Mouse (Mus musculus) heart, embryonic 13.5 days (tissue): ENCODE data around the gene Agap3. TPM values are rescaled to one million over a fixed set of nuclear protein-coding genes. Genes with fewer than 3 reads are reported as not detected.

ENCODE experiments used
- ATAC-seq: fragments of 200-750 bp; cut with Nextera tagmentation; 2 replicates; pipeline ENCODE4 v1.8.0; 2017; ENCODE audit warnings: moderate TSS enrichment; ENCODE audit not compliant: insufficient number of reproducible peaks, low FRiP score, low TSS enrichment; ENCODE audit errors: extremely low read depth
- H3K27ac ChIP-seq: fragments of 300-500 bp; sonication (generic); replicated peaks from 2 replicates; pipeline ENCODE4 v1.5.1; 2015; ENCODE audit warnings: moderate library complexity, mild to moderate bottlenecking, inconsistent platforms
- H3K27me3 ChIP-seq: fragments of 300-500 bp; sonication (generic); replicated peaks from 2 replicates; pipeline ENCODE4 v1.6.1; 2015; ENCODE audit warnings: mild to moderate bottlenecking, inconsistent platforms
- H3K36me3 ChIP-seq: fragments of 300-500 bp; sonication (generic); 2 replicates; pipeline ENCODE4 v1.6.1; 2015; ENCODE audit warnings: mild to moderate bottlenecking, inconsistent platforms
- H3K4me1 ChIP-seq: fragments of 300-500 bp; sonication (generic); 2 replicates; pipeline ENCODE4 v1.6.1; 2015; ENCODE audit warnings: inconsistent platforms
- H3K4me2 ChIP-seq: fragments of 300-500 bp; sonication (generic); 2 replicates; pipeline ENCODE4 v1.6.1; 2015; ENCODE audit warnings: inconsistent platforms, mild to moderate bottlenecking, moderate library complexity
- H3K4me3 ChIP-seq: fragments of 300-500 bp; sonication (generic); 2 replicates; pipeline ENCODE4 v1.5.1; 2015; ENCODE audit warnings: moderate library complexity, mild to moderate bottlenecking, inconsistent platforms
- H3K9ac ChIP-seq: fragments of 300-500 bp; sonication (generic); 2 replicates; pipeline ENCODE4 v1.6.1; 2015; ENCODE audit warnings: inconsistent platforms, mild to moderate bottlenecking, moderate library complexity
- H3K9me3 ChIP-seq: fragments of 300-500 bp; sonication (generic); 2 replicates; pipeline ENCODE4 v1.6.1; 2016; ENCODE audit warnings: inconsistent platforms
- WGBS: fragments of 180-500 bp; shearing (Covaris S2); methylation state at CpG from one replicate; pipeline ENCODE4 v1.1.7; 2015; ENCODE audit warnings: mixed read lengths; 5-methylcytosine and 5-hydroxymethylcytosine counted together
- polyA plus RNA-seq: library from polyadenylated mRNA; unstranded; fragments of >200 nt; fragmentation: Nextera tagmentation; extraction: Ambion mirVana; gene quantifications from 2 replicates; pipeline ENCODE4 v1.2.1, GENCODE M21; 2015

Gene Agap3
- polyA plus RNA-seq, 1 experiment from 2014 or later = 14.4 TPM

- 91% methylated on average over 9 of the region's 9 CpGs for WGBS
- H3K36me3 ChIP-seq = peaks cover 61% of the 10 kb centered on the region
- no peak for ATAC-seq
Measured at GRCm38 (mm10) chr5:24477909-24478308, 25.9 kb downstream of the Agap3 start.

GRCm38 (mm10) chr5:24481647-24482046 lies 29.7 kb downstream of the Agap3 start:
- H3K27me3 ChIP-seq = peaks cover 12% of the 10 kb centered on the region; the same call in 1 of the 2 replicates
- H3K27ac ChIP-seq = no peak overlapping the region
- no peak overlapping the region for H3K4me3 ChIP-seq
- WGBS = 16% methylated on average over 4 of the region's 4 CpGs
- no peak; the same call in 1 of the 2 replicates for ATAC-seq
- no peaks in the 10 kb centered on the region for H3K9me3 ChIP-seq
- peaks cover 81% of the 10 kb centered on the region for H3K36me3 ChIP-seq
- H3K9ac ChIP-seq = no peak overlapping the region
- H3K4me1 ChIP-seq = peaks cover 27% of the 10 kb centered on the region
- no peak overlapping the region for H3K4me2 ChIP-seq

More at GRCm38 (mm10) chr5:24477909-24478308, 25.9 kb downstream of the Agap3 start:
- peaks cover 16% of the 10 kb centered on the region for H3K27me3 ChIP-seq
- no peak overlapping the region for H3K4me3 ChIP-seq
- peaks cover 44% of the 10 kb centered on the region for H3K4me1 ChIP-seq
- no peaks in the 10 kb centered on the region for H3K9me3 ChIP-seq
- H3K27ac ChIP-seq = no peak overlapping the region
- H3K9ac ChIP-seq = no peak overlapping the region
- H3K4me2 ChIP-seq = no peak overlapping the region

GRCm38 (mm10) chr5:24482247-24483079 lies 30.5 kb downstream of the Agap3 start:
- no peak overlapping the region for H3K9ac ChIP-seq
- no peaks in the 10 kb centered on the region for H3K9me3 ChIP-seq
- peaks cover 27% of the 10 kb centered on the region for H3K4me1 ChIP-seq
- 58% methylated on average over 41 of the region's 41 CpGs for WGBS
- ATAC-seq = no peak
- peaks cover 81% of the 10 kb centered on the region for H3K36me3 ChIP-seq
- peaks cover 12% of the 10 kb centered on the region; the same call in 1 of the 2 replicates for H3K27me3 ChIP-seq
- no peak overlapping the region for H3K4me2 ChIP-seq
- no peak overlapping the region for H3K4me3 ChIP-seq
- H3K27ac ChIP-seq = no peak overlapping the region

GRCm38 (mm10) chr5:24483326-24483725 lies 31.3 kb downstream of the Agap3 start:
- Histone ChIP-seq H3K27me3 (peaks cover 12% of the 10 kb centered on the region; the same call in 1 of the 2 replicates), H3K4me2 (no peak overlapping the region), H3K27ac (no peak overlapping the region), H3K4me1 (peaks cover 27% of the 10 kb centered on the region), H3K9ac (no peak overlapping the region), H3K36me3 (peaks cover 81% of the 10 kb centered on the region), H3K9me3 (no peaks in the 10 kb centered on the region), H3K4me3 (no peak overlapping the region)
- 0 out of 2 replicates have a peak, but pooled peaks have one; percentile 10 for ATAC-seq
- 22% methylated on average over 11 of the region's 11 CpGs for WGBS

DNA sequence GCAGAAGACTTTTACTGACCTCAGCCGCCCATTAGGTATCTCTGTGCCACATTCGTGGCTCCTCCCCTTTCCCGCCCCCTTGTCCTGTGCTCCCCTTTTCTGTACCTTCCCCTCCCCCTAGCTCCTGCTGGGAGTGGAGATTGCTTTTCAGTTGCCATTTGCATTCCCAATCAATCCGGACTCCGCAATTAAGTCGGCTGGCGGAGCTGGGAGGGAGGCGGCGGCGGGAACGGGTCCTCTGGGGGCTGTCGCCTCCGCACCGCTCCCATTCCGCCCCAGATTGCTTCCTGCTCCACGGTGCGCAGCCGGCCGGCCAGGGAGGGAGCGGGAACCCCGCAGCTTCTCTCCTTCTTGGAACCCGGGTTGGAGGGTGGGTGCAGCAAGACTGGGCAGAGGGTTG lies 33.0 kb downstream of the Agap3 start:
- ATAC-seq = no peak
- Histone ChIP-seq H3K36me3 (peaks cover 81% of the 10 kb centered on the region), H3K27ac (no peak overlapping the region), H3K9me3 (no peaks in the 10 kb centered on the region), H3K9ac (peak overlapping the region; percentile 50), H3K4me2 (peak overlapping the region; percentile 58), H3K4me1 (peaks cover 27% of the 10 kb centered on the region), H3K4me3 (peak overlapping the region; percentile 19), H3K27me3 (peaks cover 12% of the 10 kb centered on the region; the same call in 1 of the 2 replicates)
- WGBS = 32% methylated on average over 22 of the region's 22 CpGs

DNA sequence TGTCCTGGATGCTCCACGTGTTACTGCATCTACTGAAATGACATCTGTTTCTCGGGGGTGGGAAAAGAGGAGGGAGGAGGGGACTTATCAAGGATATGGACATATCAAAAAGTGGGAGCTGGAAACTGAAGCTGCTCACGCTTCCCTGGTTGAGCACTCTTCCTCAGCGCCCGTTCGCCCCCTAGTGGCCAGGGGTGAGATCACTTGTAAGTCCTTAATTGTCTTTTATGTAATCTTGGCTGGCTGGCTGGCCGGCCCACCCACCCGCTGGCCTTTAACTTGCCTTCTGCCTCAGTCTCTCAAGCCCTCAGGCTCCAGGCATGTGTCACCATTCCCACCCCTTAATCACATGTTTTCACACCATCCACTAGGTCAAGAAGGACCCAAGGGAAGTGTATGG lies 34.1 kb downstream of the Agap3 start:
- no peak overlapping the region for H3K9ac ChIP-seq
- no peak overlapping the region for H3K27ac ChIP-seq
- 2% methylated on average over 8 of the region's 8 CpGs for WGBS
- no peak overlapping the region for H3K4me2 ChIP-seq
- H3K36me3 ChIP-seq = peaks cover 81% of the 10 kb centered on the region
- no peak overlapping the region for H3K4me3 ChIP-seq
- no peaks in the 10 kb centered on the region for H3K9me3 ChIP-seq
- peaks cover 27% of the 10 kb centered on the region for H3K4me1 ChIP-seq
- ATAC-seq = no peak
- peaks cover 12% of the 10 kb centered on the region; the same call in 1 of the 2 replicates for H3K27me3 ChIP-seq

DNA sequence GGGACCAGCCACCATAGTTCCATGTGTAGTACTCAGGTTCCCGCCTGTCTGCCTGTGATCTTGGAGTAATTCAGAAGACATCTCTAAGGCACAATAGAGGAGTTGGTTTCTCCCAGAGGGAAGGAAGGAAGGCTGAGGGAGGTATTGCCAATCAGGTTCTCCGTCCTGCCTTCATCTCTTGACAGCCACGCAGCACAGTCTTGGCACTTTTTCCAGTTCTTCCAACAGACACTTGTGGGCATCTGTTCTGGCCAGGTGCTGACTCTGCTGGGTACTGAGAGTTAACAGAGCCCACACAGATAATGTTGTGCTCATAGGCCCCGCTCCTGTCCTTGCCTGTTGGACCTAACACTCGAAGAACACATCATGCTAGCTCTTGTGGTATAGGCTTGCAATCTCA lies 34.8 kb downstream of the Agap3 start:
- Histone ChIP-seq H3K9ac (no peak overlapping the region), H3K4me3 (no peak overlapping the region), H3K27me3 (peaks cover 12% of the 10 kb centered on the region; the same call in 1 of the 2 replicates), H3K27ac (no peak overlapping the region), H3K4me1 (peaks cover 24% of the 10 kb centered on the region), H3K9me3 (no peaks in the 10 kb centered on the region), H3K4me2 (no peak overlapping the region), H3K36me3 (peaks cover 82% of the 10 kb centered on the region)
- no peak for ATAC-seq
- 87% methylated on average over 5 of the region's 5 CpGs for WGBS

- Histone ChIP-seq H3K27me3 (no peaks in the 10 kb centered on the region), H3K4me2 (no peak overlapping the region), H3K9me3 (no peaks in the 10 kb centered on the region), H3K9ac (no peak overlapping the region), H3K4me3 (no peak overlapping the region), H3K4me1 (peaks cover 5% of the 10 kb centered on the region), H3K36me3 (peaks cover 93% of the 10 kb centered on the region), H3K27ac (no peak overlapping the region)
- 85% methylated on average over 14 of the region's 14 CpGs for WGBS
- ATAC-seq = no peak
Measured at GRCm38 (mm10) chr5:24490413-24490920, 38.5 kb downstream of the Agap3 start.

GRCm38 (mm10) chr5:24492546-24493285 lies 40.7 kb downstream of the Agap3 start:
- Histone ChIP-seq H3K27me3 (no peaks in the 10 kb centered on the region), H3K4me3 (no peak overlapping the region), H3K4me2 (no peak overlapping the region), H3K36me3 (peaks cover 99% of the 10 kb centered on the region), H3K9me3 (no peaks in the 10 kb centered on the region), H3K4me1 (no peaks in the 10 kb centered on the region), H3K27ac (no peak overlapping the region), H3K9ac (no peak overlapping the region)
- 87% methylated on average over 16 of the region's 16 CpGs for WGBS
- ATAC-seq = no peak

DNA sequence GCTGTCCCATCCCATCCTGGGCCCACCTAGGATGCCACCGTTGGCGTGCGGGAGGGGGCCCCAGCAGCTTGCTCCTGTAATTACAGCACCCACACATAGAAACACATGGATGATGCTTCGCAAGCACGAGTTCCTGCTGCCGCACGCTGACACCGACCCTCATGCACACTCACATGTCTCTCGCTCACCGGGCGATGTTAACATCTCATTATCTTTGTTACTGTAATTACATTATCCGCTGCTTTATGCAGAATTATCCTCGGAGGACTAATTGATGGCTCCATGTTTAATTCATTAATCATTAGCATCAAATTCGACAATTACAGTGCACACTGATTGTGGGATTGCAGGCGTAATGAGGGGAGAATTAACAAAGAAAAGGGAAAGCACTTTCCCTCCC lies 43.0 kb downstream of the Agap3 start:
- ATAC-seq = no peak
- no peak overlapping the region for H3K4me2 ChIP-seq
- H3K9ac ChIP-seq = no peak overlapping the region
- WGBS = 89% methylated on average over 15 of the region's 15 CpGs
- H3K27me3 ChIP-seq = no peaks in the 10 kb centered on the region
- no peaks in the 10 kb centered on the region for H3K9me3 ChIP-seq
- H3K4me3 ChIP-seq = no peak overlapping the region
- H3K36me3 ChIP-seq = peaks cover 99% of the 10 kb centered on the region
- H3K27ac ChIP-seq = no peak overlapping the region
- H3K4me1 ChIP-seq = peaks cover 2% of the 10 kb centered on the region; the same call in 1 of the 2 replicates

DNA sequence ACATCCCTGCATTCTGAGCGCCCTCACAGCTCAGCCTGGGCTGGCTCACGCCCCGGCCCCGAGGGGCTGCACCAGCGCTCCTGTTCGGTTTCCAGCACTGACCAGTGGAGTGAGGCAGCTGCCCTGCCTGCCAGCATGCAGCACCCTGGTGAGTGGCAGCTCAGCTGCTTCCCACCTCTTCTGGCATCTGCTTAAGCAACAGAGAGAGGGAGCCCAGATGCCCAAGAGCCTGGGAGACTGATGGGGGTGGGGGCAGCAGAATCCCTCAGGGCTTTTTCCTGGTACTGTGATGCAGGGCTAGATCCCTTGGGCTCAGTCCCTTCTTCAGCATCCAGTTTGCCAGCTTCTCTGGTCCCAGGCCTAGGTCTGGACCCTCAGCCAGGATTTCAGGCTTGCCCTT lies 44.8 kb downstream of the Agap3 start:
- 76% methylated on average over 6 of the region's 6 CpGs for WGBS
- no peak overlapping the region for H3K9ac ChIP-seq
- H3K27me3 ChIP-seq = 0 out of 2 replicates have a peak, but pooled peaks cover 6% of the 10 kb centered on the region
- H3K36me3 ChIP-seq = peaks cover 99% of the 10 kb centered on the region
- H3K4me1 ChIP-seq = peaks cover 8% of the 10 kb centered on the region; the same call in 1 of the 2 replicates
- H3K4me2 ChIP-seq = no peak overlapping the region
- H3K27ac ChIP-seq = no peak overlapping the region
- no peak overlapping the region for H3K4me3 ChIP-seq
- ATAC-seq = no peak
- no peaks in the 10 kb centered on the region for H3K9me3 ChIP-seq
